Mouse (Mus musculus): ENCODE results near the gene Col6a2.

Col6a2 gene

DNA sequence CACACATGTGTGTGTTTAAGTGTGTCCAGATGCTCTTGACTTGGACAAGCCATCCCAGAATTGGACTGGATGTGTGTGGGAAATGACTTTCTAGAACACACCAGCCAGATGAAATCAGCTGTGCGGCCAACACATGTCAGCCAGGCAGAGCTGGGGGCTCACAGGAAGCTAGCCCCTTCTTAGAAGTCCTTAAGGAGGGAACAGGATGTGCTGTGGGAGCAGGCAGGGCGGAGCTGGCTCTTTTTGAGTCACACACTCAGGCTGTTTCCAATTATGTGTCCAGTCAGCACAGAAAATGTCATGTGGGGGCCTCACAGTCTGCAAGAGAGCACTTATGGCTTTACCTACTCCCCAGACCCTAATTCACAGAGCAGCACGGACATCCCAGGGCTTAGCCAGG lies 12.6 kb upstream of the Col6a2 start:
- DNase-seq: peak; percentile 22 to 74

DNA sequence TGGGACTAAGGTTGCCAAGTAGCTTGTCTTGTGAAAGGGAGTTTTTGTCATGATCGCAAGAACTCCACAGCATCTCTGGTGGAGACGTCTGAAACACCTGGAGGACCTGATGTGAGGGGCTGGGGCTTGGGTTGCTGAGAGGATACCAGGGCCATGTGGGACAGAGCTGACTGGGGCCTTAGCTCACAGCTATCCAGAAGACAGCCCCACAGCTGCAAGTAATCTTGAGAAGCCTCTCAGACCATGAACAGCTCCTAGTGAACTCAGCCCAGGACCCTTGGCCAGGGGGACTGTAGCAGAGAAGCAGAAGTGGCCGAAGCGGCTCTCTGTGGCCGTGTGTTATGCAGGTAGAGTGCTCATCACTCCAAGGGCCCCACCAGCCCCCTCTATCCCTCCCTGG lies 11.2 kb upstream of the Col6a2 start:
- no peak for DNase-seq

DNA sequence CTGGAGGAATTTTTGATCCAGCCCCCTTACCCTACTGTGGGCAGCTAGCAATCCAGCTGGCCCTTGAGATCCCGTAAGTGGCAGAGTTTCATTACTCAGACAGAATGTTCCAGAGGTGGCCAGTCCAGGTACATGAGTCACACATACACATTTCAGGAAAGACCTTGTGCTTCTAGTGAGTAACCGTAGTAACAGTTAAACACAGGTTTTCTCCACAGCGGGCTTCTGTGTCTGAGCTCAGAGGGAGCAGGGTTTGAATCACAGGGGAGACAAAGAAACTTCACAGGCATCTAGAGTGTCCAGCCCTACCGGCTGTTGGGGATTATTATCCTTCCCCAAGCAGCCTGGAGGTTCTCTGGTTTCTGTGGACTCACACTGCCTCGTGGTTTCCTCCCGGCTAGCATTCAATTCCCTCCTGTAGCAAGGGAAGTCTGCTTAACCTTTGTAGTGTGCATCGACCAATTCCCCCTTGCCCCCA lies 10.7 kb upstream of the Col6a2 start:
- DNase-seq: no peak

DNA sequence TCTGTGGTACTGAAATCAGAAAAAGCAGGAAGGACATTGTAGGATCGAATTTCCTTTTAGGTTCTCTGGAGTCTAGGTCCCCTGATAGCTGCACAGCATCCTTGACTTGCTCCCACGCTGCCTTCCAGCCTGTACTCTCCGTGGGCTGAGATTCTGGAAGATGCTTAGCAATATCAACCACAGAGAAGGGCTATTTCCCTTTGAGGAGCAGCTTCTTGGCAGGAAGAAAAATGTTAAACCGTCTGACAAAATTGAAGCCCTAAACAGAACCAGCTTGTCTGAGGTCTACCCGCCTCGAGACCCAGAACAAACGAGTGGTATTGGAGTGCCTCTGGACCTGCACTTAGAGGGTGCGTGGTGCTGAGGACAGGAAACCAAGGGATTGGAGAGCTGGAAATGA lies 9.2 kb upstream of the Col6a2 start:
- DNase-seq: no peak

DNA sequence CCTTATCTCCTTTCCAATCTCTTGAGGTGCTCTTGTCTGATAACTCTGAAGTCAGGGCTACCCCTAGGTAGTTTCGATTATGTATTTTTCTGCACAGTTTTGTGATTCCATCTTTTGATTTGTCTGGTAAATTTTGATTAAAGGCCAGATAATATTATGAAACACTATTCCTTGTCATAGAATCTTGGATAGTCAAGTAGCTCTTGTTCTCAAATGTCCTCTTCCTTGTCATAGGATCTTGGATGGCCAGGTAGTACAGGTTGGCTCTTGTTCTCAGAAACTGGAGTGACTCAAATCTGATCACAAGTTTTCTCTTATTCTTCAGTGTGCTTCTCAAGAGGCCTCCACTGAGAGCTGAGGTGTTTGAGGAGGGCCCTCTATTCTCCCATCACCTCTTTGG lies 7.2 kb upstream of the Col6a2 start:
- DNase-seq: no peak

DNA sequence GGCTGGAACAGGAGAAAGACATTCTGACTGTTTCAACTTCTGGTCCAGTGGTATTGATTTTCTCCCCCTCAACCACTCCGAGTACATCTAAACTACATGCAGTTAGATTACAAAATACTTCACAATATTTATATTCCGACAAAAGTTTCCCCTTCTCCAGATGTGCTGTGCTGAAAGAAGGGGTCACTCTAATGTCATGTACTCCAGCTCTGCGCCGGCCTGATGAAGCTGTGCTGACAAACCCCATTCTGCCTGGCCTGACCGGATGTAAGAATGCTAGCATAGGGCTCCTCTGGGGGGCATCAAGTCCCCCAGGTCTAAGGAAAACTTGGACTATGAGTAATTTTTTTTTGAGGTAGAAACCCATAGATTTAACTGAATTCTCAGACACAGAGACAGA lies 4.3 kb upstream of the Col6a2 start:
- no peak for DNase-seq

DNA sequence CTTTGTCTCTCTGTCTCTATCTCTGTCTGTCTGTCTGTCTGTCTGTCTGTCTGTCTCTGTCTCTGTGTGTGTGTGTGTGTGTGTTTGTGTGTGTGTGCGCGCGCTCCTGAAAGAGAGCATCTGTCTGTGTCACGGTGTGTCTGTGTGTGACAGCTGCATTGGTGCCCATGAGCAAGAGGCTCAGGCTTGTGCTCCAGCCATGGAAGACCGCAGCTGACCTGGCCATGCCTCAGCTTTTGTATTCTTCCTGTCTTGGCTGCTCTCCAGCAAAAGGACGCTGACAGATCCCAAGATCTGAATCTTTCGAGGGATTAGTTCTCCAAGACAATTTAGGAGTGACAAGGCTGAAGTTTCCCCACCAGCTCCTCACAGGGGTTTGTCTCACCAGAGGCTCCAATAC lies 1.5 kb upstream of the Col6a2 start:
- no peak for DNase-seq

DNA sequence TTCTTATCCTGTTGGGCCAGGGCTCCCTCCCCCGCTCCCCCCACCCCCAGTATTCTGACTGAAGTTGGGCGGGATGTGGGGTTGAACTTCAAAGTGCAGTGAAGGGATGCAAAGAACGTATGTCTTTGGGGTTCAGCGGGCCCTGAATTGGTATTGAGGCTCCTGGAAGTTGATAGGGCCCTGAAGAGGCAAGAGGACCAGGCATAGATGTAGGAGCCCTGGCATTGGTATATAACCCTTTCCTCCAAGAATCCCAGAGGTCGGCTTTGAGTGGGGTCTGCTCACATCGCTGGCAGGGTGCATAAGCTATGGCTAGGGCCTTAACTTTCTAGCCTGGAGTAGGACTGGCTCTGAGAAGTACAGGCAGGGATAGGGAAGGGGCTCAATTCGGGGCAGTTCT lies 304 bp upstream of the Col6a2 start:
- DNase-seq: no peak

DNA sequence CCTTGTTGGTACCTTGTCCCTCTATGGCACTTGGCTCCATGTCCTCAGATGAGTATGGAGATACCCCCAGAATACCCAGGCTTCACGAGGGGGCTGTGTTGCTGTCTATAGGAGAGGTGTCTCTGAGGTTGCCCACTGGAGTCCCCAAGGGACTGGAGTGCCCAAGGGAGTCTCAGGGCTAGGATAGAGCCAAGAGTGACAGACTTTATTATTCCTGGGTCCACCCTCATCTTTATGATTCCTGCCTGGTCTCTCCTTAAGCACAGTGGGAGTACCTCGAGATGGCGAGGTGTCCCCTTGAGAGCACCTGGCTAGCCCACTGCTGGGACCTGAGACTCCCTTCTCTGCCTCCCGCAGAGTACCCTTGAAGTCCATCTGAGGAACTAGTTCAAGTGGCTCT lies 1.0 kb downstream of the Col6a2 start:
- DNase-seq: no peak

DNA sequence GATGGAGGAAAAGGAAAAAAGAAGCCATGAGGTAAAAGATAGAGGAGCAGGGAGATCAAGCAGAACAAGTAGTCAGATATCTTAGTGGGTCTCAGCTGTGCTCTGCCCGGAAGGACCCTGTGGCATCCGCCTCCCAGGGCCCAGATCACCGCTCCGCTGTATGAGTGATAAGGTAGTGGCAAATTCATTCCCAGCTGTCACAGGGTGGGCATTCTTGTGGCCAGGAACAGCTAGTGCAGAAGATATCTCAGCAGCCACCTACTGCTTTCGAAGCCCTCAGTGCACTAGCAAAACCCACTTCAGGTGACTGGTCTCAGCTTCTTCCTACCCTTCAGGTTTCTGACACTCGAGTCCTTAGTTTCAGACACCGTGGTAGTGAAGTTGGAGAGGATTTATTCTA lies 11.0 kb downstream of the Col6a2 start:
- DNase-seq: no peak

DNA sequence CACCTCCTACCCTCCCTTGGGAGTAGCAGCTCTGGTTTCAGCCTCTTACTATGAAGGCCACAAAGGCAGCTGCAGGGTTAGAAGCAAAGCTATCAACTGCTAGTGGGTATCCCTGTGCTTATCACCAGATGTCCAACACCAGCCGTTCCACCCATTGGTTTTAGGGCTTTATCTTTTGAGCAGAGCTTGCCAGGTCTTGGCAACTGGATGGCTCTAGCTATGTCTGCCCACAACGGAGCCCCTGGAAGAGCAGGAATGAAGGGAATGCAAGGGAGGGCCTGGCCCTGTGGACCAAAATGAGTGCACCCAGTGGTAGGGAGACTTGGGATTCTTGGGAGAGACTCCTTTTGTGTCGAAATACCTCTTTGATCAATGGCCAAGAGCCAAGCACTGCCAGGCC lies 20.7 kb downstream of the Col6a2 start:
- no peak for DNase-seq

DNA sequence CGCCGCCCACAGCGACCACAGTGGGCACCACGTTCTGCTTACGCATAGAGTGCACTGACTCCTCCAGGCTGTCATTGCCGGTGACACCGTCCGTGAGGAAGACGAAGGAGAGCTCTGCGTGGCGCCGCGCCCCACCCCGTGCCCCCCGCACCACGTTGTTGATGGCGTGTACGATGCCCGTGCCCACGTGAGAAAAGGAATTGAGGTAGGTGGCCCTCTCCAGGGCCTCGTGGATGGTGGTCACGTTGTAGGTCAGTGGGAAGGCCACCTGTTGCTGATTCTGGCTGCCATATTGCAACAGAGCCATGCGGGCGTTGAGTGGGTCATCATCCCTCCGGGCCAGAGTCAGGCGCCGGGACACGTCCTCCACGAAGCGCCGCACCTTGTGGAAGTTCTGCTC lies 27.1 kb downstream of the Col6a2 start:
- DNase-seq: no peak

DNA sequence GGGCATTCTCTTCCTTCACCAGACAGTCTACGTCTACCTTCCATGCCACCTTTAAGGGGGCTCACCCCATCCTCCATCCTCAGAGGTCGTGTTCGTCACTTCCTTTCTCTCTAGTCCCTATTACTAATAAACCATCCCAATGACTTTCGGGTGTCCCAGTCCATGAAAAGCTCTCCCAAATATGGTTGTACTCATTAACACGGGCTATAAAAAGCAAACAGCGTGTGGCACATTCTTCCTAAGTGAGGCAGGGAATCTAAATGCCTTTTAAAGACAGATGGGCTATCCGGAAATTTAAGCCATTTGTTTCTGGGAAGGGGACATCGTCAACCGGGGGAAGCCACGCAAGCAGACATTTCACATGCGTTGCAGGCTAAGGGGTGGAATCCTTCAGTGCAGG lies 33.2 kb downstream of the Col6a2 start:
- DNase-seq: no peak

DNA sequence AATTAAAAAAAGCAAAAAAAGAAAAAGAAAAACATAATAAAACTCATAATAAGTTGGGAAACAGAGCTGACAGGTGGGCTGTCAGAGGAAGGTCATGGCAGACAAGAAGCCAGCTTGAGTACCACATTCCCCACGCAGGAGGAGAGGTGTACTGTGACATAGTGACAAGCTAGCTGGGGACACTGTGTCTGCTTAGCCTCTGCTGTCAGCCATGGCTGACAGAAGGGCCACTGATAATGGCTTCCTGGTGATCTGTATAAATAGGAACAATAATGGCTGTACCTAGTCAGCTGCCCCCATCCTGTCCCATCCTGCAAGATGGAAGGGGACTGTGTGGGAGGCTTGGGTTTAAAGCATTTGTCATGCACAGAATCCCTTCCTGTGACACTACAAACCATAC lies 37.2 kb downstream of the Col6a2 start:
- no peak for DNase-seq

DNA sequence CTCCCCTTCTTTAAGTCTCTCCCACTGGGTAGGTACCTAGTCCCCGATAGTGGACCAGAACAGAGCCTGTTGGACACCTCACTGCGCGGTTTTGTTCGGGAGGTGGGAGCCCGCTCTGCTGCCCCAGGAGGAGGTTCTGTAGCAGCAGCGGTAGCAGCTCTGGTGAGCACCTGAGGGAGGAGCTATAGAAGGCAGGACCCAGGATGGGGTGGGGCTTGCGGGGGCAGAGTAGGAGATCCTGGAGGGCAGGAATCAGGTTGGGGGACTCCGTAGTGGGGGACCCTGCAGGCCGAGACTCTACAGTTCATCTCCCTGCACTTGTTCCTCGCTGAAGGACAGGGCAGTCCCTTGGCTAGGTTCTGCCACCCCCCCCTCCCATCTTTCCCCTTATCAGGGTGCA lies 39.3 kb downstream of the Col6a2 start:
- DNase-seq: no peak

DNA sequence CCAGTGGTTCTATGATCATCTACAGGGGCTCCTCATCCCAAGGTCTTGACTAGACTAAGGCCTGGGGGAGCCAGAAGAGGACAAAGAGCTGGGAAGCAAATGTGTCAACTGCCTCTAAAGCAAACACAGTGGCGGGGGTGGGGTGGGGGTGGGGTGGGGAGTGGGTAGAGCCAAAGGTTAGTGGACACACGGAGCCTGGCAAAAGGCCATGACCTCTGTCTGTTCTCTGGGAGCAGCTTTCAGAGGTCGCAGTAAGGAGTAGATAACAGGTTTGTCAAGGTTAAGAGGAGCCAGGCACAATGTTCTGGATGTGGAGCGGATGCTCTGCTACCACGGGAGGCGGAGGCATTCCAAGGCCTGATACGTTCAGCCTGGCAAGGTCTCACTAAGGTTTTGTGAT lies 46.5 kb downstream of the Col6a2 start:
- DNase-seq: no peak

DNA sequence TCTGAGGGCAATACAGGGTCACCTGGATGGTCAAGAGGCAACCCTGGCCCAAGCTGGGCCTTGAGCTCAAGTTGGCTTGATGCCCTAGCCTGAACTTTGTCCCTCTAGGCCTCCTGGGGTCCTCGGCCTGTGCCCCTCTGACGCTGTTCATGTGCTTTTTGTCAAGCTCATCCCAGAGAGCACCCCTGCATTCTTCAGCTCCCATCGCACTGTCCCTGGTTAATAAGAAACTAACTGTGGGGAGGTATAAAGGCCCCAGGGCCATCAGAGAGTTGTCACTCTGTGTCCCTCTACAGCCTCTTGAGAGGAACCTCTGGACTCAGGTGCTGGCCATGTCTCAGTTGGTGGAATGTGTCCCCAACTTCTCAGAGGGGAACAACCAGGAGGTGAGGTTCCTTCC lies 48.1 kb downstream of the Col6a2 start, which contains the start of gene Ftcd:
Ftcd (plus strand) TSS at position 275 of the 400 bp plus-strand sequence.
- peak; percentile 43 to 83 for DNase-seq

DNA sequence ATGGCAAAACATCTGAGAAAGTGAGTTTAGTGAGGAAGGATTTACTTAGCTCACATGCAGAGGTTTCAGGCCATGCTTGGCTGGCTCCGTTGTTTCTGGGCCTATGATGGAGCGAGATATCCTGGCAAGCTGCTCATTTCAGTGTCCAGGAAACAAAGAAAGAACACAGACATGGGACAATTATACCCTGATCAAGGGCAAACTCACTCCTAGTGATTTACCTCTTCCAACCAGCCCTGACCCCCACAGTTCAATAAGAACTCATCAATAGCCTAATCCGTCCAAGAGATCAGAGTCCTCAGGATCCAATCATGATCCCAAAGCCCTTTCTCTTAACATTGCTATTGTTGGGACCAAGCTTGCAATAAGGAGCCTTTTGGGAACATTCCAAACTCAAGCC lies 51.3 kb downstream of the Col6a2 start:
- DNase-seq: no peak

DNA sequence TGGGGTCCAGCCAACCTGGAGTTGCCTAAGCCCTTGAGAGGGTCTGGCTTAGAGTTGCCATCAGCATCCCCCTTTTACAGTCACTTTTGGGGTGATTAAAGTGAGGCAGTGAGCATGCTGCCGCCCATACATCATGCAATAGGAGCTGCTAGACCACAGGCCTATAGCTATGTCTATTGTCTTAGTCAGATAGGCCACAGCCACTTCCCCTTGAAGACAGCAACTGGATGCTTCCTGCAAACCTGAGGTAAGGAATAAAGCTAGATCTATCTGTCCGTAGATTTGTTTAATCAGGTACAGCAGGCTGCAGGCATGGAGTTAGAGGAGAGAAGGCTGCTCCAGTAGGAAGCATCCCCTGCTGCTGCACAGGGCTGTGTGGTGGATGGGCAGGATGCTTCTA lies 52.4 kb downstream of the Col6a2 start:
- DNase-seq: no peak

DNA sequence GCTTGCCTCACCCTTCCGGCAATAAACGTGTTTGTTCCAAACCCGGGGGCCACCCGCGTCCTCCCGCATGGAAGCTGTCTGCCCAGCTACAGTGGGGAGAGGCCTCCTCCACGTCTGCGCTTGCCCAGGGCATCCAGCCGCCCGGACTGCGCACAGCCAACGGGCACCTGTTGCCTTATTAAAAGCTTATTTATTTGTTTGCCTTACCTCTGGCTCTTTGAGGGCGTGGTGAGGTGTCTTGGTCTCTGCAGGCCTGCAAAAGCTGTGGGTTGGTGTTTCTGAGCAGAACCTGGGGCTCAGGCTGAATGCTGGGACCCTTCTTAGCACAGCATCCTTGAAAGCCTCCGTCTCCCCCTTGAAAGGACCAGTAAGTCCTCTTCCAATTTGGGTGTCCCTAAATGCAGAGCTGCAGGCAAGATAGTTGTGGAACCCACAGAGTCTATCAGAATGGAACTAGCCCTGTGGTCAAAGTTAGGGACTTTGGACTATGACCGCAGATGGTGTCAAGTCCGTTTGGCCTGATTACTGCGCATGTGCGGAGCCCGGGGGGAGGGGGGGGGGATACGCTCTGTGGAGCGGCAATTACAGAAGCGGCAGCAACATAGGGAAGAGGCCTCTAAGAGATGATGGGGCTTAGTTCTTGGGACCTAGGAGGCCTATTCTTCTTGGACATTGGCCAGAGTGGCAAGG lies 53.3 kb downstream of the Col6a2 start:
- DNase-seq: peak in 1 of 2 experiments; percentile 25

DNA sequence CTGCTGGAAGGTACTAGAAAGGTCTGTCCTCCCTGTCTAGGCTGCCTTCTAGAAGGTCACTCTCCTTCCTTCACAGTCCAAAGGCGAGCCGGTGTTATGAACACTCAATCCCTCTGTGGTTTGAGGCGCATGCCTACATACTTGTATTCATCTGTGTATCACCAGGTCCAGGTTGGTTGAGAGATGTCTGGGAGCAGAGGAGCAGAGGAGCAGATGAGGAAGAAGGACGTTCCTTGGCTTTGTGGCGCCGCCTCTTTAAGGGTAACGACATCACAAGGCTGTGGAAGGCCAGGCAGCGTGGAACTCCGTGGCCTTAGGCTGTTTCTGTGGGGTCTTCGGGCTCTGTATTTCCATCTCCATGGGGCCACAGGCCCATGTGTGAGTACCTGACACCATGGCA lies 61.5 kb downstream of the Col6a2 start, which contains the start of gene Spatc1l:
Spatc1l (plus strand) TSS at position 301 of the 400 bp plus-strand sequence.
- no peak for DNase-seq

DNA sequence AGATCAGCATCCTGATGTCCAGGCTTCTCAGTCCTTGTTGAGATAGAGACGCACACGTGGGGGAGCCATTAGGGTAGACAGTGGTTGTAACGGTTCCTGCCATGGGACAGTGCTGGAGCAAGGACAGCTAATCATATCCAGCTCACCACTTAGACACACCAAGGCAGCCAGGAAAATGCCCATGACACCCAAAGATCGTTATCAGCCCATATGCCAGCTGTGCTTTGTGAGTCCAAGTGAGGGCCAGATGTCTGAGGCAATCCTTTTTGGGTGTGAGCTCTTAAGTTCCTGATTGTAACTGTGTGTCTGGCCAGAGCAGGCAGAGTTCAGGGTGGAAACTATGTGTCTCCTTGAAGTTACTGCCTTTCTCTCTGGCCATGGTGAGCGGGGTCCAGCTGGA lies 69.4 kb downstream of the Col6a2 start:
- DNase-seq: no peak

DNA sequence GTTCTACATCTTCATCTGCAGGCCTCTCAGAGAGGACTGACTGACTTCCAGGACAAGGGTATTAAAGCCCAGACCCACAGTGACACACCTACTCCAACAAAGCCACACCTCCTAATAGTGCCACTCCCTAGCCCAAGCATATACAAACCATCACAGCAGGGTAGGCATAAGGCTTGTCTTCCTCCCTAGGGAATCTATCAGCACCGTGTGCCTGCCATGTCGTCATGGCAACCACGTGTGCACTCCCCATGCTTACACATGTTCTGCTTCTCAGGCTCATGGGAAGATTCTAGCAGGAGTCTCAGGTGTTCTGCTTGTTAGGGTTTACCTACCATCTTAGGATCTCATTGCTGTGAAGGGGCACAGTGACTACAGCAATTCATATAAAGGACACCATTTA lies 71.9 kb downstream of the Col6a2 start:
- DNase-seq: no peak

DNA sequence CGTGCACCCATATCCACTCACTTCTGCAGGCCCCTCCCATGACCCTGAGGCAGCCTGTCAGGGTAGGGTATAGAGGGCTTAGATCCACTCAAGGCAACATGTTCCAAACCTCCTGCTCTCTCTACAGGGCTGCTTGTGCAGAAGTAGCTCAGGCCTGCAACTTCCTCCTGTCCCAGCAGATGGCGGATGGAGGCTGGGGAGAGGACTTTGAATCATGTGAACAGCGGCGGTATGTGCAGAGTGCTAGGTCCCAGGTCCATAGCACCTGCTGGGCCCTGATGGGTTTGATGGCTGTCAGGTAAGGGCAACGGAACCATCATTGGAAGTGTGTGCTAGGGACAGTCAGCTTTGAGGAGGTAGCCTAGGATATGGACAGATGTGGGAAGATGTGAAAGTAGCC lies 73.0 kb downstream of the Col6a2 start:
- no peak for DNase-seq

DNA sequence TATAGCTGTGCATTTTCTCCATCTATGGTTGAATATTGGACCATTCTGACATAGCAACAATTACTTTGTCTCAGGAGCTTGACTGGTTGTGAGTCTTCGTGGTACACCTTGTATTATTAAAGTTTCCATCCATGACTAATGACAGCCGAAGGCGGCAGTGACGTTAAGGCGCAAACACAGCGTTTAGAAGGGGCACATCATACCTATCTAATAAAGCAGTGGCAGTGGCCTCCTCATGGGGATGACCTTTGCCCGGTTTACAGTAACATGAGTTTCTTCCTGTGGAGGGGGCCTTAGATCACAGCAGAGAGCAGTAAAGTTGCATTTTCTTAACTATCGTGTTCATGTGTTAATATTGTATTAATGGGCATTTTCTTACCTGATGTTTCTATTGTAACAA lies 75.2 kb downstream of the Col6a2 start:
- DNase-seq: no peak
